Mouse (Mus musculus): ENCODE measurements around the gene Fam166b.

GRCm38 (mm10) chr4:43383246-43384082 is 45.5 kb downstream of the Fam166b start:
- no peak for TF ChIP-seq FLI1 (IDR thresholded peaks at IDR 0.05; ENCODE audit: low read length)
- TF ChIP-seq GATA1 (IDR thresholded peaks at IDR 0.05; ENCODE audit: borderline replicate concordance, low read length): no peak

Data from megakaryocyte, embryonic 14.5 days (primary cell).